Mouse (Mus musculus) layer of hippocampus, postnatal 25 days (tissue): ENCODE results near the gene Tmem40. TPM values are rescaled to one million over a fixed set of nuclear protein-coding genes. Genes with fewer than 3 reads are reported as not detected.

Experiments used
- DNase-seq, 2 experiments: peaks; one replicate each; pipeline ENCODE4 v3.0.0; 2022; ENCODE audit warnings: mixed read lengths in 2 of 2, low spot score in 1 of 2; ENCODE audit errors: extremely low spot score in 1 of 2
- total RNA-seq, 2 experiments: library from RNA; stranded (reverse); gene quantifications; 2 replicates each; pipeline ENCODE4 v1.2.3; 2021

Tmem40 gene
- total RNA-seq: under 1 TPM in 1 of 2 experiments, not detected in 1; 0.62 TPM

GRCm38 (mm10) chr6:115761995-115762756 is at the start of gene Tmem40:
Gene Tmem40, minus strand, starts transcription at chr6:115762410.
- no peak for DNase-seq

DNA sequence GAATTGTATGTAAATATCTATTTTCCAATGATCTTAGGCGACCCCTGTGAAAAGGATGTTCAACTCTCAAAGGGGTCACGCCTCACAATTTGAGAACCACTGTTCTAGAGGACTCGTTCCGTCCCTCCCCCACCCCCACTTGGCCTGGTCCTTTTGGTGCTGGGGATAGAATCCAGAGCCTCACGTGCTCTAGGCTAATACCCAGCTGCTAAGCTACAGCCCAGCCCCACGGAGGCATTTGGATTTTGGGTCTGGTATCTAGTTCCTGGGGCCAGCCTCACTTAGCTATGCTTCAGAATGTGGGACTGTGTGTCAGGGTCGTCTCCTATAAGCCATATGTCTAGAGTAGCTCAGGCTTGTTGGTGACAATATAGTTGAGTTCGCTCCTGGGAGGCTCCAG is 49.4 kb upstream of the Tmem40 start:
- no peak for DNase-seq

DNA sequence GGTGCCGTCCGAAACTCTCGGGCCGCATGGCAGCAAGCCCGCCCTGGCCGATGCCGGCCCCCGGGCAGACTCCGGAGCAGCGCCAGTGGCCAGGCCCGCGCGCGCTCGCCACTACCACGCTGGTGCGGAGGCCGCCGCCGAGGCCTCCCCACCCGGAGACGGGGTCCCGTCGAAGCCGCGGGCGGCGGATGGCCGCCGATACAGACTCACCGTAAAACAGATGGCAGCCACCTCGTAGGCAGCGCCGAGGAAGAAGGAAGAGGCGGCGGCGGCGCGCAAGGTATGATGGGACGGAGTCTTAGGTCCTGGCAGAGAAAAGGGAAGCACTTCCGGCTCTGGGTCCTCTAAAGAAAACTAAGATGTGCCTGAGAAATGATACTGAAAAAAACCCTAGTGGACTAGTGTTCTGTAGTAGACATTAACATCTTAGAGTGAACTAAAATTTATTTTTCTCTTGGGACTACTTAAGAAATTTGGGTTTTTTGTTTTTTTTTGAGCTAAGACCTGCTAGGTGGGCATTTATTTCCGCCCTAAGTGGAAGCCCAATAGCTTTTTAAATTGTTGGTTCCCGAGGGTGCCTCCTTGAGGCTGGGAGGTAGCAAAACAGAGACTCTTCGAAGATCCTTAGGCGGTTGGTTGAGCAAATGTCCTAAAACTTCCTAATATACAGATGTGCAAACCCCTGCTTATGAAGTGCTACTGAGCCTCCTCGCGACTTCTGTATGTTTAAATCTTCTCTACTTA is 46.5 kb upstream of the Tmem40 start, which contains the start of gene Rpl32:
Gene Rpl32 (minus strand): TSS at position 260 of the 744 bp plus-strand sequence.
- peak; percentile 82 to 83 for DNase-seq

- peak; percentile 18 to 29 for DNase-seq
Observed at GRCm38 (mm10) chr6:115808196-115808487, 45.9 kb upstream of the Tmem40 start.

DNA sequence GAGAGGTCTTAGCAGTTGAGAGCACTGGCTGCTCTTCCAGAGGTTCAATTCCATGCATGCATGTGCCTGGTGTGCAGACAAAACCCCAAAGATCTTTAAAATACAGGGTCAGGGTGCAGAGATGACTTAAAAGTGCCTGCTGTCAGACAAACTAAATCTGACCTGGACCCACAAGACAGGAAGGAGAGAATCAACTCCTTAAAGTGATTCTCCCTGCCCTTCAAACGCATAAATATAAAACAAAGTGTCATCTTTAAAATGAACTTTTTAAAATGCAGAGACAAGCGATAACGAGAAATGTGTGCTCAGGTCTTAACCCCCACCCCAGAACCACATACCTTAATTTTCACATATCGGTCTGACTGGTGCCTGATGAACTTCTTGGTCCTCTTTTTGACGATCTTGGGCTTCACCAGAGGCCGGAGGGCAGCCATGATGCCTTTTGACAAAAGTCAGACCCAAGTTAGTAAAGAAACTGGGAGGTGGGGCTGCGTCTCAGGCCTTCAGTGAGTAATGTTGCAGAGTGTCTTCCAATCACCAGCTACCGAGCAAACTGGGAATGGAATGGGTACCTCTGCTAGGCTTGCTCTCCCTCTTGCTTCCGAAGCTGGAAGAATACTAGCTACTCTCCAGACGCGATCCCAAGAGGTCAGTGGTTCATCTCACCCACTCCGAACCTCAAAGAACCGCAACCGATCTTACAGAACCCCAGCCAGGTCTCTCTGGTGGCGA is 45.4 kb upstream of the Tmem40 start:
- DNase-seq: no peak

DNA sequence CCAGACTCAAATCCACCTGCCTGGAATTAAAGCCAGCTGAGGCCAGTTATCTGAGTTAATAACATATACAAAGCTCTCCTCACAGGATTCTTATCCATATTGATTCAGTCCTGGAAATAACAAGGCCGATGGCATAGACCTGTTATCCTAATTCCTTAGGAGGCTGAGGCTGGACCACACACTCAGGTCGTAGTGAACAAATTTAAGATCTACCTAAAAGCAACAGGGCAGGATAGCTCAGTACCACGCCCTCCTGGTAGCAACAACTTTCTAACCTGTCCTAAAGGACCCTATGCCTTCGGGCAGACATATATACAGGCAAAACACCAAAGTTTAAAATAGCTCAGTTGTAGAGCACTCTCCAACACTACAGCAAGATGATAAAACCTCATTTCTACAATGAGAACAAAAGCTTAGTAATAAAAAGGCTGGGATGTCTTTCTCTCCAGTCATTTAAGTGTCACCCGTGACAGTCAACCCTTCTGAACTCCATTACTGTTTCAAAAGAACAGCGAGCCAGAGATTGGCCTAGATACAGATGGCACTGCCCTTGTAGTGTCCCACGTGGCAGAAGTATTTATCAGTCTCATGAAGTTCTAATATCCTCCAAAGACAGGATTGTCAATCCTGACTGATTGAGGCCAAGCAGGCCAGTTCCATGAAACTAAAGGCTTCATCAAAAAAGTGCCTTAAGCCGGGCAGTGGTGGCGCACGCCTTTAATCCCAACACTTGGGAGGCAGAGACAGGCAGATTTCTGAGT is 42.4 kb upstream of the Tmem40 start:
- no peak for DNase-seq

GRCm38 (mm10) chr6:115803541-115804382 is 41.6 kb upstream of the Tmem40 start:
- peak; percentile 40 to 73 for DNase-seq

DNA sequence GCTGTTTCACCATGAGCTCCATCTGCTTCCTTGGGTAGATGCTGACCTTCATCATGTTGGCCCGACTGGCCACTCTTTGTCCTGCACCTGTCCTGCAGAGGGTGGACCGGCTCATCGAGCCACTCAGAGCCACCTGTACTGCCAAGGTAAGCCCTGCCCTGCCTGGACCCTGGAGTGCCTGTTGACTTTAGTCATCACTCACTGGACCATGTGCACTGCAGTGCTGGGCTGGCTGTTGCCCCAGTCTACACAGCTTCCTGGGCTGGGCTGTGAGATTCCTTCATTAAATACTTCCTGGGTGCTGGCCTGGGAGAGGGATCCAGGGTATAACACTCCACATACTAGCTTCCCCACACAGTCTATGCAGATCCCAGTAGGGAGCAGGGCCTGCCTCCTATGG is 39.6 kb upstream of the Tmem40 start:
- no peak for DNase-seq

DNA sequence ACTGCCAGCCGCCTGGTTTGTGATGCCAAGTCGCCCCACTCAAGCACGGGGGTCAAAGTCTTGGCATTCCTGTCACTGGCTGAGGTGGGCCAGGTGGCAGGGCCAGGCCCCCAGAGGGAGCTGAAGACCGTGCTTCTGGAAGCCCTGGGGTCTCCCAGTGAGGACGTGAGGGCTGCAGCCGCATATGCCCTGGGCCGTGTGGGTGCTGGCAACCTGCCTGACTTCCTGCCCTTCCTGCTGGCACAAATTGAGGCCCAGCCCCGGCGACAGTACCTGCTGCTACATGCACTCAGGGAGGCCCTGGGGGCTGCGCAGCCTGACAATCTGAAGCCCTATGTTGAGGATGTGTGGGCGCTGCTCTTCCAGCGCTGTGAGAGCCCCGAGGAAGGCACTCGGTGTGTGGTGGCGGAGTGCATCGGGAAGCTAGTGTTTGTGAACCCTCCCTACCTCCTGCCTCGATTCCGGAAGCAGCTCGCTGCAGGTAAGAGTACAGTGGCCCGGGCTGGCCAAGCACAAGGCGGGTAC is 30.5 kb upstream of the Tmem40 start:
- DNase-seq: no peak

DNA sequence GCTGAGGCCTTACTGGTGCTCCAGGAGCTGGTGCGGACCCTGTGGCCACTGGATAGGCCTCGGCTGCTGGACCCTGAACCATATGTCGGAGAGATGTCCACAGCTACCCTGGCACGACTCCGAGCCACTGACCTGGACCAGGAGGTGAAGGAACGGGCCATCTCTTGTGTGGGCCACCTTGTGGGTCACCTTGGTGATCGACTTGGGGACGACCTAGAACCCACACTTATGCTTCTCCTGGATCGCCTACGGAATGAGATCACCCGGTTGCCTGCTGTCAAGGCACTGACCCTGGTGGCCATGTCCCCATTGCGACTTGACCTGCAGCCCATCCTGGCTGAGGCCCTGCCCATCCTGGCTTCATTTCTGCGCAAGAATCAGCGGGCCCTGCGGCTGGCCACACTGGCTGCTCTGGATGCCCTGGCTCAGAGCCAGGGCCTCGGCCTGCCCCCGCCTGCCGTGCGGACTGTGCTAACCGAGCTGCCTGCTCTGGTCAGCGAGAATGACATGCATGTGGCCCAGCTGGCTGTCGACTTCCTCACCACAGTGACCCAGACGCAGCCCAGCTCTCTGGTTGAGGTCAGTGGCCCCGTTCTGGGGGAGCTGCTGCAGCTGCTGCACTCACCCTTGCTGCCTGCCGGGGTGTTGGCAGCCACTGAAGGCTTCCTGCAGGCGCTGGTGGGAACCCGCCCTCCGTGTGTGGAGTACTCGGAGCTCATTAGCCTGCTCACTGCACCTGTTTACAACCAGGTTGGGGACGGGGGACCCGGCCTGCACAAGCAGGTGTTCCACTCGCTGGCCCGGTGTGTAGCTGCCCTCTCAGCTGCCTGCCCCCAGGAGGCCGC is 29.9 kb upstream of the Tmem40 start:
- no peak for DNase-seq

GRCm38 (mm10) chr6:115791016-115791415 is 28.8 kb upstream of the Tmem40 start:
- DNase-seq: no peak

DNA sequence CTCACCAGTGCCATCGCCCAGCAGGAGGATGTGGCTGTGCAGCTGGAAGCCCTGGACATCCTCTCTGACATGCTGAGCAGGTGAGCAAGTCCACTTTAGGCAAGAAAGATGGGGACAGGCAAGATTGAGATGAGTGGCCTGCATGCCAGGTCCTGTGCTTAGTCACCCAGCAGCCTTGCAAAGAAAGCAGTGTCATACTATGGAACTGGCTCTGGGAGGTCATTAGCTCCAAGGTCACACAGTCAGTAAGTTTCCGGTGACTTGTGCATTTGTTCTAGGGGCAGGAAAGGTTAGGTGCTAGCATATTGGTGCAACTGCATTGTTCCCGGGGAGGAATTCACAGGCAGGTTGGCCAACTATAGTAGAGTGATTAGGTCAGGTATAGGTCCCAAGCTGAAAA is 20.6 kb upstream of the Tmem40 start:
- no peak for DNase-seq

- no peak for DNase-seq
Observed at GRCm38 (mm10) chr6:115776363-115776762, 14.2 kb upstream of the Tmem40 start.

DNA sequence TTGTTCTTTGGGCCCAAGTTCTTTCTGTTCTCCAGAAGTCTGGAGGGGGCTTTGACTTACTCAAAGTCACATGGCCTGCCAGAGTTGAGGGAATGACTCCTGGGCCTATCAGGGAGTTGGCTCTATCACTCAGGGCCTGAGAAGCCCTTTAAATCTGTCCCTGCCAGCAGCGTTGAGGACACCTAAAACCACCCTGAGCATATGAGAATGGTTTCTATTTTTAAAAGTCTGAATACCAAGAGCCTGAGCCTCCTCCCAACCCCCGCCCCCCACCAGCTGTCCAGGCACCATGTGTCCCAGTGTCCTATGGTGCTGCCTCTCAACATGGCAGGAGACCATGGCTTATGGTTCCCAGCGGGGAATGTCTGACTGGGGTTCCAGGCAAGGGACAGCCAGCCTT is 13.6 kb upstream of the Tmem40 start:
- DNase-seq: no peak

DNA sequence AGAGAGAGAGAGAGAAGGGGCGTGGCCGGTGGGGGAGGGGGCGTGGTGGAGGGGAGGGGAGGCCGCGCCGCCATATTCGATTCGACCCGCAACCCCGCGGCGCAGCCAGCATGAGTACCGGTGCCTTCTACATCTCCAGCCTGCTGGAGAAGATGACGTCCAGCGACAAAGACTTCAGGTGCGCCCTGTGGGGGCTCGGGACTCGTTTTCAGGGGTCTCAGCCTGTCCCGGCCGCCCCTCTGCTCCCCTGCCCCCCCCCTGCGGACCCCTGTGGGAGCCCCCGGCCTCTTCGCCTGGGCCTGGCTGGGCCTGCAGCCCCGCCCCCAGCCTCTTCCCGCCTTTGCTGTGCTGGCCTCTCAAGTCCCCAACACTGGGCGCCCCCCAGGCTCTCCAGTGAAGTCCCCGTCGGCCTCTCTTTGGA is 12.3 kb upstream of the Tmem40 start, which contains the start of gene Cand2:
Gene Cand2 (plus strand): TSS at position 38 of the 421 bp plus-strand sequence.
- DNase-seq: peak; percentile 17 to 37

- DNase-seq: no peak
Observed at GRCm38 (mm10) chr6:115773966-115774413, 11.8 kb upstream of the Tmem40 start.

DNA sequence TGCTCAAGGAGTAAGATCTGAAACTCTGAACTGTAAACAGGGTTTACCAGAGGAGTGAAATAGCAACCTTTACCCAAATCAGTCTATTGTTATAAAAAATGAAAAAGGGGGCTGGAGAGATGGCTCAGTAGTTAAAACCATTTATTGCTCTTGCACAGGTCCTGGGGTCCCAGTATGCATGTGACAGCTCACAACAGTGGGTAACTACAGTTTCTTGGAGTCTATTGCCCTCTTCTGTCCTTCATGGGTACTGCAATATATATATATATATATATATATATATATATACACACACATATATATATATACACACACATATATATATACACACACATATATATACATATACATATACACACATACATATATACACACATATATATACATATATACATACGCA is 10.4 kb upstream of the Tmem40 start:
- DNase-seq: no peak

GRCm38 (mm10) chr6:115772201-115772600 is 10.0 kb upstream of the Tmem40 start:
- no peak for DNase-seq
